Mouse (Mus musculus) hindbrain, postnatal 0 days (tissue): ENCODE results near the gene Ift122. TPM values are rescaled to one million over a fixed set of nuclear protein-coding genes. Genes with fewer than 3 reads are reported as not detected.
"Not testable (repeated sequence)": the region's sequence is repeated elsewhere in the genome, so short reads cannot be mapped to it uniquely, and the experiment has no call there.

ENCODE experiments used
- ATAC-seq: fragments of 200-750 bp; cut with Nextera tagmentation; 2 replicates; pipeline ENCODE4 v1.8.0; 2017; ENCODE audit warnings: mild to moderate bottlenecking, moderate TSS enrichment, moderate library complexity
- DNase-seq: peaks from one replicate; pipeline ENCODE4 v3.0.0-alpha.2; 2015; ENCODE audit warnings: low spot score
- H3K27ac ChIP-seq: fragments of 300-500 bp; sonication (generic); 2 replicates; pipeline ENCODE4 v1.5.1; 2014; ENCODE audit warnings: mild to moderate bottlenecking
- H3K27me3 ChIP-seq: fragments of 300-500 bp; sonication (generic); 2 replicates; pipeline ENCODE4 v1.6.1; 2014; ENCODE audit warnings: low read length, mixed read lengths; ENCODE audit not compliant: insufficient read depth
- H3K36me3 ChIP-seq: fragments of 300-500 bp; sonication (generic); 2 replicates; pipeline ENCODE4 v1.6.1; 2014; ENCODE audit warnings: low read length, mixed read lengths; ENCODE audit not compliant: insufficient read depth
- H3K4me1 ChIP-seq: fragments of 300-500 bp; sonication (generic); 2 replicates; pipeline ENCODE4 v1.6.1; 2014; ENCODE audit warnings: antibody characterized with exemption, low read length, mixed read lengths; ENCODE audit not compliant: insufficient read depth
- H3K4me2 ChIP-seq: fragments of 300-500 bp; sonication (generic); 2 replicates; pipeline ENCODE4 v1.6.1; 2014; ENCODE audit warnings: low read depth, mild to moderate bottlenecking, low read length, moderate library complexity, mixed read lengths
- H3K4me3 ChIP-seq: fragments of 300-500 bp; sonication (generic); 2 replicates; pipeline ENCODE4 v1.5.1; 2014; ENCODE audit warnings: low read length
- H3K9ac ChIP-seq: fragments of 300-500 bp; sonication (generic); replicated peaks from 2 replicates; pipeline ENCODE4 v1.6.1; 2014; ENCODE audit warnings: mild to moderate bottlenecking, low read length, moderate library complexity, mixed read lengths
- H3K9me3 ChIP-seq: fragments of 300-500 bp; sonication (generic); 2 replicates; pipeline ENCODE4 v1.6.1; 2016; ENCODE audit warnings: low read length, mixed read lengths
- CTCF ChIP-seq: IDR thresholded peaks from 2 replicates; pipeline ENCODE4 v1.5.1; 2016; ENCODE audit warnings: antibody characterized with exemption, control low read depth, low read depth
- WGBS: fragments of 180-500 bp; shearing (Covaris S2); extraction: QIAGEN DNeasy Blood & Tissue Kit; methylation state at CpG from one replicate; pipeline ENCODE4 v1.1.7; 2014; 5-methylcytosine and 5-hydroxymethylcytosine counted together
- polyA plus RNA-seq: library from polyadenylated mRNA; unstranded; fragments of >200 nt; fragmentation: Nextera tagmentation; extraction: Ambion mirVana; gene quantifications from 2 replicates; pipeline ENCODE4 v1.2.1, GENCODE M21; 2015
- total RNA-seq: library from RNA; depleted of rRNA; stranded (reverse); fragments of >200 nt; gene quantifications from 2 replicates; pipeline ENCODE4 v1.2.3, GENCODE M21; 2014

The Ift122 gene
- total and polyA plus RNA-seq, 2 experiments from 2014 or later = 19.7 to 29.3 TPM

- Histone ChIP-seq H3K27ac (no peak overlapping the region), H3K9ac (no peak overlapping the region), H3K4me3 (no peak overlapping the region), H3K4me2 (no peak overlapping the region), H3K27me3 (no peaks in the 10 kb centered on the region), H3K9me3 (no peaks in the 10 kb centered on the region), H3K4me1 (0 out of 2 replicates have a peak, but pooled peaks cover 8% of the 10 kb centered on the region), H3K36me3 (no peaks in the 10 kb centered on the region)
- ATAC-seq = no peak
- TF ChIP-seq CTCF = no peak
- 62% methylated on average over 3 of the region's 3 CpGs for WGBS
- no peak for DNase-seq
These were observed 2.6 kb downstream of the Ift122 start for GRCm38 (mm10) chr6:115855733-115856360.

DNA sequence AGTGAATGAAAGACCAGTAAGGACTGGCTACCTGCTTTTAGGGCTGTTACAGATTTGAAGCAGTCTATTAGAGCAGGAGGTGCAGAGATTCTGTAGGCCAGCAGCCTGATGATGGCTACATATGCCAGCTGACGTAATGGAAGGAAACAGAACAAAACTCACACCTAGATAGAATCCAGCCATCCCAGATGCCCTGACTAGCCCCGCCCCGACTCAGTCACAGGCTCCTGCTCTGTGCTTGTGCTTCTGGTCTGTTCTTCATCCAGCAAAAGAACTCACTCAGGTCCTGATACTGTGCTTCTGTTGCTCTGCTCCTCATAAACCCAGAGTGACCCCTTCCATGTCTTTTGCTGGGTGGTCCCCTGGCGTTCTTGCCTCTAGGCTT is 3.1 kb downstream of the Ift122 start:
- Histone ChIP-seq H3K36me3 (no peaks in the 10 kb centered on the region), H3K9ac (no peak overlapping the region), H3K9me3 (no peaks in the 10 kb centered on the region), H3K4me2 (no peak overlapping the region), H3K4me1 (0 out of 2 replicates have a peak, but pooled peaks cover 8% of the 10 kb centered on the region), H3K27me3 (no peaks in the 10 kb centered on the region), H3K27ac (no peak overlapping the region), H3K4me3 (no peak overlapping the region)
- WGBS = 83% methylated on average over 4 of the region's 4 CpGs
- no peak for DNase-seq
- ATAC-seq = no peak
- TF ChIP-seq CTCF = no peak

GRCm38 (mm10) chr6:115859258-115859657 is 6.0 kb downstream of the Ift122 start:
- H3K27me3 ChIP-seq = no peaks in the 10 kb centered on the region
- WGBS = 58% methylated on average over 4 of the region's 4 CpGs
- no peak for ATAC-seq
- H3K36me3 ChIP-seq = peaks cover 10% of the 10 kb centered on the region; the same call in 1 of the 2 replicates
- H3K27ac ChIP-seq = no peak overlapping the region
- H3K9ac ChIP-seq = no peak overlapping the region
- H3K4me1 ChIP-seq = no peaks in the 10 kb centered on the region
- H3K4me2 ChIP-seq = no peak overlapping the region
- no peaks in the 10 kb centered on the region for H3K9me3 ChIP-seq
- no peak for DNase-seq
- H3K4me3 ChIP-seq = no peak overlapping the region
- TF ChIP-seq CTCF = no peak

GRCm38 (mm10) chr6:115860027-115860556 is 6.8 kb downstream of the Ift122 start:
- no peak overlapping the region for H3K9ac ChIP-seq
- H3K36me3 ChIP-seq = peaks cover 13% of the 10 kb centered on the region; the same call in 1 of the 2 replicates
- no peaks in the 10 kb centered on the region for H3K9me3 ChIP-seq
- WGBS = 70% methylated on average over 7 of the region's 7 CpGs
- H3K4me3 ChIP-seq = no peak overlapping the region
- H3K27ac ChIP-seq = no peak overlapping the region
- ATAC-seq = no peak
- H3K4me2 ChIP-seq = no peak overlapping the region
- no peaks in the 10 kb centered on the region for H3K4me1 ChIP-seq
- no peak for TF ChIP-seq CTCF
- no peak for DNase-seq
- H3K27me3 ChIP-seq = no peaks in the 10 kb centered on the region

GRCm38 (mm10) chr6:115863340-115863841 is 10.1 kb downstream of the Ift122 start:
- Histone ChIP-seq H3K27ac (no peak overlapping the region), H3K9ac (no peak overlapping the region), H3K4me2 (no peak overlapping the region), H3K4me1 (no peaks in the 10 kb centered on the region), H3K36me3 (peaks cover 13% of the 10 kb centered on the region; the same call in 1 of the 2 replicates), H3K4me3 (no peak overlapping the region), H3K9me3 (no peaks in the 10 kb centered on the region), H3K27me3 (no peaks in the 10 kb centered on the region)
- DNase-seq = no peak
- TF ChIP-seq CTCF = no peak
- ATAC-seq = no peak
- 70% methylated on average over 7 of the region's 7 CpGs for WGBS

GRCm38 (mm10) chr6:115865246-115865645 is 12.0 kb downstream of the Ift122 start:
- Histone ChIP-seq H3K27me3 (no peaks in the 10 kb centered on the region), H3K9me3 (no peaks in the 10 kb centered on the region), H3K4me2 (no peak overlapping the region), H3K4me1 (no peaks in the 10 kb centered on the region), H3K9ac (no peak overlapping the region), H3K4me3 (no peak overlapping the region), H3K27ac (no peak overlapping the region), H3K36me3 (peaks cover 13% of the 10 kb centered on the region; the same call in 1 of the 2 replicates)
- ATAC-seq (no peak), DNase-seq (no peak)
- TF ChIP-seq CTCF = no peak
- WGBS = over 99% methylated on average over 4 of the region's 4 CpGs

DNA sequence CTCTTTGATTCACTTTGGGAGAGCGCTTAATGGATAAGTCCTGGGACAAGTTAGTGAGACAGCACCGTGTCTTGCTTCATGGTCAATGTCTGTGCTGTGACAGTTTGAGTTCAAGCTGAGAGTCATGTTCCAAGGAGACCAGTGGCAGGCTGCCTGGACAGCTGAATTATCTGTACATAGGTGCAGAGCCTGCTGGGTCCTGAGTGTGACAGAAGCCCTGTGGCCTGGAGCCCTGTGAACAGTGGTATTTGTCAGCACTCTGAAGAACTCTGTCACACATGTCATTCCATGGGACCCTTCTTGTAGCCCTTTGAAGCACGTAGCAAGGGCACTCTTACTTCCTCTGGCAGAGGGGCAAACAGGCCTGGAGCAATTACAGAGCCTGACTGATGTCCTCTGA is 13.9 kb downstream of the Ift122 start:
- not testable (repeated sequence) for ATAC-seq, H3K9ac ChIP-seq, H3K4me3 ChIP-seq, H3K27me3 ChIP-seq, H3K4me2 ChIP-seq, H3K4me1 ChIP-seq, DNase-seq, H3K9me3 ChIP-seq, H3K27ac ChIP-seq
- no CpG with 5 or more reads among the region's 3 CpGs for WGBS
- peaks cover 13% of the 10 kb centered on the region; the same call in 1 of the 2 replicates for H3K36me3 ChIP-seq

- not testable (repeated sequence) for H3K27me3 ChIP-seq, H3K9me3 ChIP-seq, DNase-seq, H3K4me2 ChIP-seq, H3K36me3 ChIP-seq, H3K4me1 ChIP-seq, H3K9ac ChIP-seq, H3K27ac ChIP-seq, ATAC-seq, H3K4me3 ChIP-seq
- no CpG with 5 or more reads among the region's 3 CpGs for WGBS
These were observed 18.0 kb downstream of the Ift122 start for GRCm38 (mm10) chr6:115871318-115871717.
